Mouse (Mus musculus) megakaryocyte progenitor cell, adult 5-6 weeks (primary cell): ENCODE measurements at regions not wholly inside any gene's neighbourhood (a gene's known extent, or its start where the extent isn't known, plus 50 kb on each side); places are given as distances from the start of the nearest gene placed in this dataset.

Experiments used
- ATAC-seq: replicated peaks from 2 replicates; pipeline ENCODE4 v1.8.0; 2016; ENCODE audit warnings: mild to moderate bottlenecking, moderate TSS enrichment, inconsistent platforms; ENCODE audit not compliant: poor library complexity

DNA sequence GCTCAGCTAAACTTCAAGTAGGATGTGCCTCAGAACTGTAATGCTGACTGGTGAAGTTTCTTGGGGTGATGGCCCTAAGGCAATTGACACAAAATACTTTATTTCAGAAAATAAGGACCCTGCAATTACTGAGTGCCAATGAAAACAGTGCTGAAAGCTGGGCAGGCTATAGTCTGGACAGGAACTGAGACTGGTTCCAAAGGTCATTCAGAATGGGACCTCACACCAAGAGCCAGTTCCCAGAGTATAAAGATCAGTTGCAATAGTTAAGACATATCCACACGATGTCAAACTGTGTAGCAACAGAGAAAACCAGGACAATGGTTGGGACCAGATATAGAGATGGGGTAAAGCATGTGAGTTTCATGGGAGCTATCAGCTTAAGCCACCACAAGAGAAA is 409.6 kb upstream of the Mctp2 start:
- no peak for ATAC-seq

DNA sequence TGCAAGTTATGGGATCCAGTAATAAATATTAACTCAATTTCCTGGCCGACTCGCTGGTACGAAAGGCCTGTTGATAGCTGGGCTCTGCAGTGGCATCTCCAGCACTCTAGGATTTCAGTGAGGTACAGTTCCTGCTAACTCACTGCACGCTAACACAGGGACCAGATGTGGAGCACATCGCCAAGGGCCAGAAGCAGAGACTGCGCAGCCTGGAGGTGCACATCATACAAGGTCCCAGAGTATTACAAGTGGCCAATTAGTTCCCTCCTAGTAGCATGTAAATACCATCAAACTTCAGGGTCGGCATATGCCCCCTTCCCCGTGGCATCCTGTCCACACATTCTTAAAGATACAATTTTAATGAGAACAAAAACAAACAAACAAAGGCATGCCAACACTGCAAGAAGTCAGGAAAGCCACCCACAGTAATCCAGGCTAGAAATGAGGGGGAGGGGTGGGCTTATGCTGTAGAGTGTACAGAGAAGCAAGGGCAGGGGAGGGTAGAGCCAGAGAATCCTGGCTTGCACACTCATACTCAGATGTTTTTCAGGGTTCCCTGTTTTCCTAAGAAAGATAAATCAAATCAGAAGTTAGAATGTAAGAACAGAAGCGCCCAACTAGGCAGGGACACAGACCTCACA is 419.9 kb upstream of the Mctp2 start:
- ATAC-seq: no peak

DNA sequence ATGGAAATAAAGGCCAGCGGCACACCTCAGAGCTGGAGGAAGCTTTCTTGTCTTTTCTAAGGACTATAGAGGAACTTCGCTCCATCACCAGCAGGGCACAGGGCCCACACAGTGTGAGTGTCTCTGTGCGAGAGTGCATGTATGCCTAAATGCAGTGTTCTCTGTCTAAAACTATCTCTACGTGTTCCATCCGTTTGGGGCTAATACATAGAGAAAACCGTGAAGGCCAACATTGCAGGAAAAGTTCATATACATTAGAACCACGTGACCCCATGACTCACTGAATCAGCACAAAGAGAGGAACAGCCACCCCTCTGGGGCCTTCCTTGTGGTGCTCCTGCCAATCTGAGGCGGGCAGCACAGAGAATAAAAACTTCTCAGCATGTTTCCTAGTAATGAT is 431.4 kb upstream of the Mctp2 start:
- no peak for ATAC-seq

DNA sequence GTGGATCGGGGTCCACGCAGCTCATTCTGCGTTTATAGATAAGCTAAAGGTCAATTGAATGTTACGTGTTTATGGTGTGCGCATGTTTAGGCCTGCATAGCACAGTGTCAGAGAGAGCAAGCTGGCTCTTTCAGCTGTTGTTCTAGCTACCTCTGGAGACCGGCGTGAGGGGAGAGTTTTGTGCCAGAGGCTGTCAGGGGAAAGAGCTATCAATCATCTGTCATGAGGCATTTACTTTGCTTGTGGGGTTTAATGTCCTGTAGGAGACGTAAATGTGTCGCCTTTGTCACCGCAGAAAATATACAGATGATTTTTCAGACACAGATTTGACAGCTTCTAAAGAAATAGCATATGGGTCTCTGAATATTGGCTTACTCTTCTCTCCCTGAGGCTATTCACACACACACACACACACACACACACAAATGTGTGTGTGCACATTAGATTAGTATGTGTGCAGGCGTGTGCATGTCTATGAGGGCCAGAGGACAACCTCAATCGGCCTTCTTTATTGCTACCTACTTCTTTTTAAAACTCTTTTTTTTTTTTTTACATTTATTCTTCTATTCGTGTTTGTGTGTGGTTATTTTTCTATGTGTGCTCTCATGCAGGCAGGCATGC is 432.0 kb upstream of the Mctp2 start:
- ATAC-seq: no peak

DNA sequence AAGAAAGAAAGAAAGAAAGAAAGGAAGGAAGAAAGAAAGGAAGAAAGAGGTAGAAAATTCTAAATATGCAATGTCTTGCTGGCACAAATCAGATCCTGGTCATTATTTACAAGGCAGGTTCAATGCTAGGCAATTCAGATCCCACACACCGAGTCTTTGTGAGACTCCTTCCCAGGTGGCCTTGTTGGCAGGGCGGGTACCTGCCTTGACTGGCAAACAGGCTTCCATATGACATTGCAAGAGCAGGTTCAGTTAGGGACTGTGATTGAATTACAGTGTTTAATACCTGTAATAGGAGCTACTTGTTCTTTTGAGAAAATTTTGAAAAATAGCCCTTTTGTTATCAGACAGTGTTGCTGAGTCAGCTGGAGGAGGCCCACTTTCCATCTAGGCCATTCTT is 436.0 kb upstream of the Mctp2 start:
- ATAC-seq: no peak

DNA sequence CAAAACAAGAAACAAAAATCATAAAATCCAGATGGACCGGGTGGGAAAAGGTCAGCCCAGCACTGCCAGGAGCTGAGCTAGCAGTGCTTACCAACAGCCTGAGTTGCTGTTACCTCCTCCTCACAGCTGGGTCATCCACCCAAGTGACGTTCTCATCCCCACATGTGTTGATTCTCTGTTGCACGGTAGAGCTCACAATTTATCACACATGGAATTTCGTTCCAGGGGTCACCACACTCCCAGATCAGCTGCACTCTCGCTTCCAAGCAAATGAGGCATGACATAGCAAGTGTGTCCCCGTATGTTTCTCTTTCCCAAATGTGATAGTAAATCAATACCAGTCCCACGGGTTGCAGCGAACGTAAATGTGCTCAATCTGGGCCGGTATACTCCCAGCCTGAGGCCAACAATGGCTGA is 445.1 kb upstream of the Mctp2 start:
- no peak for ATAC-seq

DNA sequence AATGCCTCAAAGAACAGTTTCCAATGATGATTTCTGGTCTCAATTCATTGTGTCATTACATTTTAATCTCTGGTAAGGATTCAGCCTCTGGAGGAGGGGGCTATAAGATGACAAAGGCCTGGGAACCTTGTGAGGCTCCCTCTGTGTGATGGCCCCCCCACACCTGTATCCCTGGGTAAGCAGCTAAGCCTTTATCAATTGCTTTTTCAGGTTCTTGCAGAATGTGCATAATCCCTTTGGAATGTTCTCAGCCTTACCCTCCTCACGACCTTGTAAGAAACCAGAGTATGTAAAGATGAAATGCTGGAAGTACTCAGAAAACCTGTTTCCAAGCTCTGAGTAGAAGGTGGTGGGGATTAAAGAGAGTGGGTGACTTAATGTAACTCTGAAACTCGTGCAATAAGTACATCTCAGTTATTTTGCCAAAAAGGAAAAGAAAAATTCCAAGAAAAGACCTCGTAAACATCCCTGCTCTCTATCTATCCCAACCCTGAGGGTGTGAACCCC is 446.7 kb upstream of the Mctp2 start:
- ATAC-seq: no peak

DNA sequence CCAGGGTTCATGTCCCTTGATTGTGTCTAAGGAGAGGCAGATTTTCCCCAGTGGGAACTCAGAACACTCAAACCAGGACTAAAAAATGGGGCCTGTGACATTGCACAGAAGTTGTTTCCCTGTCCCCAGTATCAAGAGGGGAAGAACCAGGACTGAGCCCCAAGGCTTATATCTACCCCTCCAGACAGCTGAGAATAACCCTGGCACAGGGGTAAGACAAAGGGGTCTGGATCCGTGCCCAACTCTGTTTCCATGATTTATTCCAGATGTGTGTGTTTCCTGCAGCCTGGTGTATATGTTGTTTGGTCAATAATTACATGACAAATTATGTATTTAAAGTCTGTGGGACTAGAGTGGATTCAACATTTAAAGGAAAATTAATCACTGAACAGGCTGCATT is 456.3 kb upstream of the Mctp2 start:
- no peak for ATAC-seq

DNA sequence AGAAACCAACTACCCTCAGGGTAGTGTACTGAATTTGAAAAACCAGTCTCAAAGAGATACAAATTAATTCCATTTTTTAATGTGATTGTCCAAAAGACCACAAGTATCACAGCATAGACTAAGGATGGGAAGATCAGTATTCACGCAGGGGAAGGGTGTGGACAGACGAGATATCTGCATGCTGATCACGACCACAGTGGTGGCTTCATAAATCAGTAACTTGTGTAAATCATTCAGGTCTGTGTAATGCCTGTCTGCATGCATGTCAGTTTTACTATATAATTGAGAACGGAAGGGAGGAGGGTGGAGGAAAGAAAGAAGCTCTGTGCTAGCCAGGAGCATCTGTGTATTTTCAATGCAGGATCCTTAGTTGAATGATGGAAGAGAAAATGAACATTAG is 462.3 kb upstream of the Mctp2 start:
- ATAC-seq: no peak

DNA sequence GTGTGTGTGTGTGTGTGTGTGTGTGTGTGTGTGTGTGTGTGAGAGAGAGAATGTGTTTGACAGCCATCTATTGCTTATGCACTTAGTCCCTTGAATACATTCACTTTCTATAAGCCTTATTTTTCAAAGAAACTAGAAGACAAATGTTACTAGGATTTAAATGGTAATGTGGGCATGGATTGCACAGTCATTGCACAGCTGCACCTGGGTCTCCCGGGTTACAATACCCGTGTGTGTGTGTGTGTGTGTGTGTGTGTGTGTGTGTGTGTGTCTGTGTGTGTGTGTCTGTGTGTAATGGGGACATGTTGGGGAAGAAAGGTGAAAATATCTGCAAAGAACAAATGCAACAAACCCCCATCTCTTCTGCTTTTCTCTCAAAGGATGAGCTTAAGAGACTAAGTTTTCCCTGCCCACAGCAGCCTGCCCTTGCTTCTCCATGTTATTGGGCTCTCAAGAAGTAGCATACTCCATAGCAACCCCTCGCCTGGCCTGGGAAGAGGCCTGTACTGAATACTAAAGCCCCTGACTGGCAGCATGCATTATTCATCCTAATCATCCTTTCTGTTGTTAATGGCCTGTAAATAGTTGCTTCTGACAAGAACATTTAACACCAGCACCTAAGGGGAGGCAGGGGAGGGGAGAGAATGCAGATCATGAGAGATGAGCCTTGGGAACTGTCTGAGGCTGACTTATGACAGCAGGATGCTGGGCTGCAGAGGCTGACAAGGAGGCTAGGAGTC is 467.8 kb upstream of the Mctp2 start:
- ATAC-seq: no peak

DNA sequence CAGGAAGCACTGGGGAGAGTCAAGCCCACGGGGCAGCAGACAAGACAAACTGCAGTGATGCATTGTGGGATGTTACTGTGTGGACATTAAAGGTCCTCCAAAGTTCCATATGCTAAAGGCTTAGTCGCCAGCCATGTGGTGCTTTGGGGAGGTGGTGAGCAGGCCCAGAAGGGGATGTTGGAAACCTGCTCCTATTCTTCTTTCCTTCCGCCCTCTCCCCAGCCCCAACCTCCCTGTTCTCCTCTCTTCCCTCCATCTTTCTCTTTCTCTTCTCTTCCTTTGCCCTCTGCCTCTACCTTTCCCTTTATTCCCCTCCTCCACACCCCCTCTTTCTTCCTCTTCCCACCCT is 468.3 kb upstream of the Mctp2 start:
- no peak for ATAC-seq

DNA sequence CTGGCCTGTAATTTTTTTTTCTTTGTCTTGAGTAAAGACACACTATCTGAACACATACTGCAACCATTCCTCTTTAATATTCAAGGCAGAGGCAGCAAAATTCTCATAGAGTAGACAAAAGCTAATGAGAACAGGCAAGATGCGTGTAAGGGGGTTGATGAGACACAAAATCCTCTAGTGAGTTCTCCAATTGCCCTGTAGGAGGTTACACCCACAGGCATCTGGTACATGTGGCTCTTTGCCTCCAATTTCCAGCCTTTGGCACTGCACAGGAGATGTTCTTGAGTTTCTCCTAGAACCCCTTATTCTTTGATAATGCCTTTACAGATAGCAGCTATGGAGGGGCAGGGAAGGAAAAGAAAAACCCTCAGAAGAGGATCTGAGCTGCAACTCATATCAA is 480.9 kb upstream of the Mctp2 start:
- no peak for ATAC-seq

DNA sequence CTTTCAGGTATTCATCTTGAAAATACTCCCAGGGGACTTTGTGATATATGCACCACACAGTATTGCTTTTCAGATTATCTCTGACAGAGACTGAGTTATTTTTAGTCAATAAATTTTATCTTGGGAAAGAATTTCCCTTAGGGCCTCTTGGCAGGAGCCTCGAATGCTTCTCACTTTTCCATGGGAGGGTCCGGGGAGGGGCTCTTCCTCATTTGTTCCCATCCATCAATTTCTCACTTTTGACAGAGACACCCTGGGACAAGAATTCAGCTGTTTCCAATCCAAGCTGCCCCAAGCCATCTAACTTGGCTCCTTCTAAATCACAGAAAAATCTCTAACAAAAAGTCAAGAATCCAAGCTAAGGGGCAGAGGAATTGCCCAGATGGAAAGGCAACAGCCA is 481.9 kb upstream of the Mctp2 start:
- ATAC-seq: no peak

DNA sequence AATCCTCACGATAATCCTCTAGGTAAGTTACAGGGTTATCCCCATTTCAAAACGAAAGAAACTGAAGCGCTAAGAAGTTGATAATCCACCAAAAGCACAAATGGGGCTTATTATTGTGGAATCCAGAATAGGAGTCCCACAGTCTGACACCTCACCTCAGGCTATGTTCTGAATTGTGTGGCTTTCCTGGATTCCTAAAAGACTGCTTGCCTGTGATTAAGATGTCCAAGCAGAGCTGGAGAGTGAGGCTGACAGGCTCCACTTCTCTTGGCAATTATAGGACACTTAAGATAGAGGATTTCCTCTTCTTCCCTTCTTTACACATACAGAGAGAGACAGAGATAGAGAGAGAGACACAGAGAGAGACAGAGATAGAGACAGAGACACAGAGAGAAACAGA is 515.7 kb upstream of the Mctp2 start:
- ATAC-seq: no peak

DNA sequence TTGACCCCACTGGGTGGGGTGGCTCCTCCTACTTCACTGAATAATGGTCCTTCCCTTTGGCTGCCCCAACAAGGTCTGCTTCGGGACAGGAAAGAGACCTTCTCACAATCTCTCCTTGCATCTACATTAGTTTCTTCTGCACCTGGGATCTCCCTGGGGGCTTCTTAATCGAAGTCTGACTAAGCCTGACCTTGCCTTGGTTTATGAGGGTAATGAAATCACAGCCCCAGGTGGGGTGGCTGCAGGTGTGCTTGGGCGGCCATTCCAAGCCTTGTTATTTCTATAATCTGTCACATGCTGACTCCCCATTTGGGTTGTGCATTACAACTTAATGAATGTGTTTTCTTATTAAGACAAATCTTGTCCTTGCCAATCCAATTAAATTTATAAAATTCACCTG is 520.2 kb upstream of the Mctp2 start:
- no peak for ATAC-seq

DNA sequence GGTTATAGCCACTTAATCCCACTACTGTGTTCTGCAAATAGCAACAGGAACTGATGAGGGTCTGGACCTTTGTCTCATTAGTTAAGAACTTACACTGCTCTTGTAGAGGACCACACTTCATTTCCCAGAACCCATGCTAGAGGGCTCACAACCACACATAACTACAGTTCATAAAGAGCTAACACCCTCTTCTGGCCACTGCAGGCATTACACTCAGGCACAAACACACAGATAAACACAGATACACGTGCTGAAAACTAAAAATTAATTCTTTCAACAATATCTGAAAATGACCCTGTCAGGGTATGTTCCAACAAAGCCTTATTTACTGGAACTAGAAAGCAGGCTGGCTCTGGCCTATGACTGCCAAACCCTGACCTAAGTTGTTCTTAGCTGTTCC is 529.0 kb upstream of the Mctp2 start:
- ATAC-seq: no peak

DNA sequence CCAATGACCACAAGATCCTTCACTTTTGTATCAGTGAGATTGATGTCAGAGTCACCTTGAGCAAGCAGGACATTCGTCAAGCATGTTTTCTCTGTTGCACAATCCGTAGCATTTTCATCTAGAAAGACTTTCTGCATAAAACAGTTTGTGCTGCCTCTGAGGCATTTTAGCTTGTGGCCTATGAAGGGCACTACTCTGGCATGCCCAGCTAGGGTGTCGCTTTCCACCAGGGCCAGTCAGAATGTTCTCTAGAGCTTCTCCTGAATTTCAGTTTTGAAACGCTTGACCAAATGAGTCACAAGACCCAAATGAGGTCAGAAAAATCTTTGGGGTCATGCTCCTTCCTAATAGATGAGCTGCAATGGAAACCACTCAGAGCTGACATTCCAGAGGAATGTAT is 529.6 kb upstream of the Mctp2 start:
- no peak for ATAC-seq

DNA sequence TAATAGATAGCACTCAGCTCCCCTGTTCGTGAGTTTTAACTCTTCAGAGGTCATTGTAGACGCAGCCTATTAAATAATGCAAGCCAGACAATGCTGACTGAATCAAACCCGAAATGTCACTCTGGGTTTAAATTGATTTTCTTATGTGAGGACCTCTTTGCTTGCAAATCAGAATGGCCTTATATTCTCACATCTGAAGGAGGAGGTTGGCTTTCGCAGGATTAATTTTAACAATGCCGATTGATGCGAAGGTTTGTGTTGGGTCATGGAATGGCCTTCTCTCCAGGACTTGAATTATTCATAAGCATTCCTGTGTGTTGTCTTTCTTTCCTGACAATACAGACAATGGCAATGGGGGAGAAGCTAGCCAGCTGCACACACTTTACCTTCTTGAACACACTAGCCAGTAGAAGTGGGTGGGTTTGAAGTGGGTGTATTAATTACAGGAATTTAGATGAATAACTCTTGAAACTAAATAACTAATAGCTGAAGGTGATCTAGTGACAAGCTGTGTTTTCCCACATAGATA is 530.1 kb upstream of the Mctp2 start:
- no peak for ATAC-seq

DNA sequence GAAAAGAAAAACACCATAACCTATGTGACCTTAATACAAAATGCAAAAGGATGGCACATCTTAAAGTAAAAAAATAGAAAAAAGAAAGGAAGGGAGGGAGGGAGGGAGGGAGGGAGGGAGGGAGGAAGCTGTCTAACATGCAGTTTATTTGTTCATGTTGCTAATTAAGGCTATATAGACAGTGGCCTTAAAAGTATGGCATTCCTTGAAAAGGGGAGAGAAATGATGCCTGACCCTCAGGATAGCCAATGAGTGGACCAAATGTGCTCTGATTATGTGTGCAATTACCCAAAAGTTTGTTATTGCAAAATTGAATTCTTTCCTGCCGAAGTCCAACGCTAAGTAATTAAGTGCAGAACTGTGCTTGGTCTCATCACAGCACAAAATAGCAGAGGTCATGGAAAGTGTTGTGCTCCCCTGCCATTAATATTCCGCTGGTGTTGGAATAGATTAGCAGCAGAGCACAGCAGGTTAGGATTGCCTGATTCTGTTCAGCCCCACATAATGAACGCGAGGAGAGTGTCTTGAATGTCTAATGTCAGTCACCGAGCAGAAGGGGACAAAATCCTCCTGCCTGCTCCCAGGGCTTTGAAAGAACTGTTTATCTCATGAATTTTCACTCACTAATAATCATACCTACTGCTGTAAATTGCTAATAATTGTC is 531.7 kb upstream of the Mctp2 start:
- ATAC-seq: no peak

DNA sequence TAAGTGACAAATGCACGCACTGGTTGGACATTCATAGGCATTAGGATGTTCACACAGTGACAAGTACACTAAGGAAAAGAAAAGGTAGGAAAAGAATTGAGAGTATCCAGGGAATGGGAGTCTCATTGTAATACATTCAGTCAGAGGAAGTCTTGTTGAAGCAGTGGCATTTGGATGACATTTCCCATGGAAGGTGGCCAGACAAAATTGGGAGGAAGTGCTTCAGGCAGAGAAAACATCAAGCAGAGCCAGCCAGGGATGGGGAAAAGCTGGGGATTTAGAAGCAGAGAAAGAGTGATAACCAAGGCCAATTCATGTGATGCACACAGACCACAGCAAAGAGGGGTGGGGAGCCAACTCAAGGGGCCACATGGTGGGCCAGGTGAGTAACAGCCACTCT is 524.0 kb upstream of the Rgma start:
- ATAC-seq: no peak

DNA sequence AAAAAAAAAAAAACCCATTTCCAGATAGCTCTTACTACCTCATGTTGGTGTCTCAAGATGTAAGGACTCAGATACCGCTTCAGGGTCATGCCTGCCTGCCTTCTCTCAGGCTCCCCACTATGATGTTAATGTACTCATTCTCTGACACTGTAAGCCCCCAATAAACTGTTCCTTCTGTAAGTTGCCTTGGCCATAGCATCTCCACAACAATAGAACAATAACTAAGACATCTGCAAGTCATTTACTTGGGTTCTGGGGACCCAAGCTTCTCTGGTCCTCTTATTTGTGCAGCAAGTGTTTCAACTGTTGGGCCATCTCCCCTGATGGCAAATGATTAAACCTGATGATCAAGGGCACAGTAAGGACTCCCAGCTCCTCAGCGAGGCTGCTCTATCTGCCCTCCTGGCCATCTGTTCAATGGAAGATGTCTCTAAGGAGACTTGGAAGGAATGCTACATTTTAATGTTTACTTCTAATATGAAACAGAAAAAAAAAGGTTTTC is 520.8 kb upstream of the Rgma start:
- no peak for ATAC-seq
